Mouse (Mus musculus): ENCODE data around the gene Gm49661. TPM values are rescaled to one million over a fixed set of nuclear protein-coding genes. Genes with fewer than 3 reads are reported as not detected.
A peak's percentile ranks its signal among the peaks of the same experiment; 100 is the strongest.

The Gm49661 gene
- polyA plus RNA-seq, 1 experiment from 2014 or later = not detected

DNA sequence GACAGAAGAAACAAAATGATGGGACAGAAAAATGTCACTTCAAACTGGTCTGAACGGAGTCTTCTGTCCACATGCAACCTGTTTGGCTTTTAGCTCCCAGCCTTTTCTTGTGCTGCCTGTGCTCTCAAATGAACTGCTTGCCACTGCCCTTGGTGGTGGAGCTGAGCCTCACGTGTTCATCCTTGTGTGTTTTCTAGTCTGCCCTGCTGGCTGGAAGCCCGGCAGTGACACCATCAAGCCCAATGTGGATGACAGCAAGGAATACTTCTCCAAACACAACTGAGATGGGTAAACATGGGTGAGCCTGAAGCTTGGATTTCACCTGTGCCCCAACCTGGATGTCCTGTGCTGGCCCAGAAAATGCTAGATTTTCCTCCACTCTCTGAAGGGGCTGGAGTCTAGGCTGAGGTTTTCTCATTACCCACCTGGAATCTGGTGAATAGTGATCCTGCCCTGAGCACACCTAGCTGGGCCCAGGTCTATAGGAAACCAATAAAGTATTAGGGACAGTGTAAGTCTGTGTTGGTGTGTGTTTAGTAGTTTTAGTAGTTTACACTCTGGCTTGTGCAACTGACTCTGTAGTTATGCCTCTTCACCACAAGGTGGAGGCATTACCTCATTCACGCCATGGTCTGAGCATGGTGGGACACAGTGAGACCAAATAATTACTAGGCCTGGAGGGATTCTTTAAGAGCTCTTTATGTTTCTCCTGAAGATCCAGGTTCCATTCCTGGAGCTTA, 4.7 kb upstream of the Gm49661 start:
- H3K9ac ChIP-seq = no peak overlapping the region
- no peak overlapping the region for H3K4me3 ChIP-seq
- ATAC-seq (ENCODE audit: low FRiP score) = no peak
- no peak overlapping the region for H3K27ac ChIP-seq
- 67% methylated on average over 4 of the region's 4 CpGs for WGBS
- H3K36me3 ChIP-seq = peaks cover 35% of the 10 kb centered on the region
- H3K4me1 ChIP-seq = peaks cover 51% of the 10 kb centered on the region
- H3K4me2 ChIP-seq (replicated peaks) = no peak overlapping the region
- H3K27me3 ChIP-seq = peaks cover 22% of the 10 kb centered on the region
- no peaks in the 10 kb centered on the region for H3K9me3 ChIP-seq (replicated peaks)

DNA sequence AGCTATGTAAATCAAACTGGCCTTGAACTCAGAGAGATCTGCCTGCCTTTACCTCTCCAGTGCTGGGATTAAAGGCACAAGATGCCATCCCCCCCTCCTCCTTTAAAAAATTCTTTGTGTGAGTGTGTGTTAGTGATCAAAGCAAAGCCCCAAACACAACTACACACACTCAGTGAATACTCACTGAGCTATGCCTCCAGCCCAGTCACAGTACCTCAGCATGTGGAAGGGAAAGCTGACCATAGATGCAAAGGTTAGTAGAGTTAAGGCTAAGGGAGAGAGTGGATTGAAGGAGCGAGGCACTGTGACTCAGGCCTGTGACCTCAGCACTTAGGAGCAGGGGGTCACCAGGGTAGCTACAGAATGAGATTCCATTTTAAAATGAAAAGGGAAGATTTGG, 3.8 kb upstream of the Gm49661 start:
- WGBS = 91% methylated on average over 1 of the region's 1 CpGs
- H3K4me3 ChIP-seq = no peak overlapping the region
- no peak overlapping the region for H3K27ac ChIP-seq
- H3K4me1 ChIP-seq = peaks cover 47% of the 10 kb centered on the region
- H3K9ac ChIP-seq = no peak overlapping the region
- H3K27me3 ChIP-seq = peaks cover 13% of the 10 kb centered on the region
- H3K9me3 ChIP-seq (replicated peaks) = no peaks in the 10 kb centered on the region
- no peak for ATAC-seq (ENCODE audit: low FRiP score)
- H3K36me3 ChIP-seq = peaks cover 35% of the 10 kb centered on the region
- H3K4me2 ChIP-seq (replicated peaks) = no peak overlapping the region

DNA sequence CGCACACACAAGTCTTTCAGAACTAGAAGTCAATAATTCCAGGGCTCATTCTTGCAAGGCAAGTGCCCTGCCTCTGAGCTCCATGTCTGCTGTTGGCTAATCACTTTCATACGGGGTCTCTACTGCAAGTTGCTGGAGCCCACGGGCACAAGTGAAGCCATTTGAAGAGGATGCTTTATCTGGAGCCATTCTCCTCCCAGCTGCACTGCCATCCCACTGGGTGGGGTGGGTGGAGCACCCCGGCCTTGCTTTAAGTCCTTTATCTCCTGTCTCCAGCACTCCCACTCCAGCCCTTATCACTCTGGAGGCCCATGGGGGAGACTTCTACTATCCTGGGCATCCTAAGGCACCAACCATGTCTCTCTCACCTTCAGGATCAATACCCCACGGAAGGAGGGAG, 1.7 kb upstream of the Gm49661 start:
- WGBS = 73% methylated on average over 5 of the region's 5 CpGs
- peak overlapping the region; percentile 78 for H3K4me3 ChIP-seq
- ATAC-seq (ENCODE audit: low FRiP score) = no peak
- no peaks in the 10 kb centered on the region for H3K9me3 ChIP-seq (replicated peaks)
- H3K4me2 ChIP-seq (replicated peaks) = peak overlapping the region; percentile 91
- H3K27ac ChIP-seq = 0 out of 2 replicates have a peak overlapping the region, but pooled peaks have one; percentile 80
- peak overlapping the region; percentile 91 for H3K9ac ChIP-seq
- H3K4me1 ChIP-seq = peaks cover 37% of the 10 kb centered on the region
- H3K27me3 ChIP-seq = no peaks in the 10 kb centered on the region
- H3K36me3 ChIP-seq = peaks cover 35% of the 10 kb centered on the region

DNA sequence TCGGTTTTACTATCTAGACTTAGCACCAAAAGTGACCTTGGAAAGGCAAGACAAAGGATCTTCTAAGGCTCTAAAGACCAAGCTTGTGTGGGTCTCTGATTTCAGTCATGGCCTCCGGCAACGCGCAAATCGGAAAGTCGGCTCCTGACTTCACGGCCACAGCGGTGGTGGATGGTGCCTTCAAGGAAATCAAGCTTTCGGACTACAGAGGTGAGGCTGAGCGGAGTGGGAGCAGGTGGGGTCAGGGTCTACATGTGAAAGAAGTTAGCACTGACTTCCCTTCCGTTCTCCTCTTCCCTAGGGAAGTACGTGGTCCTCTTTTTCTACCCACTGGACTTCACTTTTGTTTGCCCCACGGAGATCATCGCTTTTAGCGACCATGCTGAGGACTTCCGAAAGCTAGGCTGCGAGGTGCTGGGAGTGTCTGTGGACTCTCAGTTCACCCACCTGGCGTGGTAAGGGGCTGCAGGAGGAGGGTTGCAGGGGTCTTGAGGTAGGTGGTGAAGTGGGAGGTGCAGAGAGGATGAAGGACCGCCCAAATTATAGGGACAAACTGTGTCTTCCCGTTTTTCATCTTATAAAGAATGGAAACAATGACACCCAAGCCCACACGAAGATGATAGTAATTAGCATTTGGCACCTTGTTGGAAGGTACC, 1.0 kb upstream of the Gm49661 start:
- H3K27ac ChIP-seq = peak overlapping the region; percentile 80
- no peaks in the 10 kb centered on the region for H3K27me3 ChIP-seq
- WGBS = 10% methylated on average over 21 of the region's 21 CpGs
- ATAC-seq (ENCODE audit: low FRiP score) = no peak
- peak overlapping the region; percentile 78 for H3K4me3 ChIP-seq
- H3K9ac ChIP-seq = peak overlapping the region; percentile 91
- no peaks in the 10 kb centered on the region for H3K9me3 ChIP-seq (replicated peaks)
- H3K4me1 ChIP-seq = peaks cover 36% of the 10 kb centered on the region
- peak overlapping the region; percentile 91 for H3K4me2 ChIP-seq (replicated peaks)
- peaks cover 35% of the 10 kb centered on the region for H3K36me3 ChIP-seq

DNA sequence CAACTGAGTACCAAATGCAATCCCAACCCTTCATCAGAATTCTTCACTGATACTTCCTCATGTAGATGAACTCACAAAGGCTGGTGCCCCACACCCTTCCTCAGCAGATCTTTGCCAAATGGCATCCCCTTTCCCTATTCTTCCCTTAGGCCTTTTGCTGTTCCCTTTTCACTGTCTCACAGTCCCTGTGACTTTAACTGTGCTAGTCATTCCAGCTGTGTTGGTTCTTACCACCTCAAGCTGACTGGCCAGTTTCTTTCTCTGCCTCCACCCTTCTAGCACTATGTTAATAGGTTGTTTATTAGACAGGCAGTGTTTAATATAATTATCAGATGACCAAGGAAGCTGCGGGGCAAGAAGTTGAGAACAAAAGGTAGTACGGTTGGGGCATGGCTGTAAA, 583 bp downstream of the Gm49661 start:
- peaks cover 29% of the 10 kb centered on the region for H3K36me3 ChIP-seq
- H3K27me3 ChIP-seq = no peaks in the 10 kb centered on the region
- no peak for ATAC-seq (ENCODE audit: low FRiP score)
- peak overlapping the region; percentile 91 for H3K4me2 ChIP-seq (replicated peaks)
- H3K4me3 ChIP-seq = peak overlapping the region; percentile 78
- 23% methylated on average over 2 of the region's 2 CpGs for WGBS
- H3K9ac ChIP-seq = peak overlapping the region; percentile 91
- no peaks in the 10 kb centered on the region for H3K9me3 ChIP-seq (replicated peaks)
- H3K27ac ChIP-seq = peak overlapping the region; percentile 80; the same call in 1 of the 2 replicates
- peaks cover 41% of the 10 kb centered on the region for H3K4me1 ChIP-seq

DNA sequence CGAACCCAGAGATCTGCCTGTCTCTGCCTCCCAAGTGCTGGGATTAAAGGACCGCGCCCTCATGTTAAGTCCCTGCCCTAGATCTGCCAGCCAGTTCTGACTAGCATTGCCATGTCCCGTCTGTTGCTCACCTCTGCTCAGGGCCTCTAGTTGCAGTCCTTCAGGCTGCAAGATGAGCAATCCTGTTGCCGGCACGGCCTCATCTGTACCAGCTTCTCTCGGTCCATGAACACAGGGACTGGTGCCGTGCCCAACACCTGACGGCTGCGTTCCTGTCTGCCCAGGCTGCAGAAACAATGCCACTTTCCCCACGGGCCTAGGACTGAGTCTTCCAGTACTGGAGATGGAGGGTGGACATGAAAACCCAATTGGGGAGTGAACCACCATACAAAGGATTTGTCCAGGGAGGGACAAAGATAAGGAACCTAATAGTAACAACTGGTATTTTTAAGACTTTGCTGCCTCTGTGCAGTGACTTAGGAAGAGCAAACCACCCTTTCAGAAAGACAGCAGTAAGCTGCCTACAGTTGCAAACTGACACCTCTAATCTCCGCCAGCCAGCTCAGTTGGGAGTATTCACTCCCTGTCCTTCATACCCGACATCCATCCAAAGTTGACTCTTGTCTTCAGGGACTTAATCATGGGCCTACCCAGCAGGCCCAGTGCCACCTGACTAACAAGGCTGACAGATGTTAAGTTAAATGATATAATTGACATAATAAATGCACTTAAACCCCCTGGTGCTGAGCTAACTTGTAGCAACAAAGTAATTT, 1.5 kb downstream of the Gm49661 start:
- peaks cover 41% of the 10 kb centered on the region for H3K4me1 ChIP-seq
- no peak overlapping the region for H3K9ac ChIP-seq
- no peak overlapping the region for H3K4me2 ChIP-seq (replicated peaks)
- H3K27me3 ChIP-seq = no peaks in the 10 kb centered on the region
- WGBS = 88% methylated on average over 13 of the region's 13 CpGs
- no peak overlapping the region for H3K27ac ChIP-seq
- peaks cover 19% of the 10 kb centered on the region for H3K36me3 ChIP-seq
- no peak overlapping the region for H3K4me3 ChIP-seq
- no peak for ATAC-seq (ENCODE audit: low FRiP score)
- H3K9me3 ChIP-seq (replicated peaks) = no peaks in the 10 kb centered on the region

DNA sequence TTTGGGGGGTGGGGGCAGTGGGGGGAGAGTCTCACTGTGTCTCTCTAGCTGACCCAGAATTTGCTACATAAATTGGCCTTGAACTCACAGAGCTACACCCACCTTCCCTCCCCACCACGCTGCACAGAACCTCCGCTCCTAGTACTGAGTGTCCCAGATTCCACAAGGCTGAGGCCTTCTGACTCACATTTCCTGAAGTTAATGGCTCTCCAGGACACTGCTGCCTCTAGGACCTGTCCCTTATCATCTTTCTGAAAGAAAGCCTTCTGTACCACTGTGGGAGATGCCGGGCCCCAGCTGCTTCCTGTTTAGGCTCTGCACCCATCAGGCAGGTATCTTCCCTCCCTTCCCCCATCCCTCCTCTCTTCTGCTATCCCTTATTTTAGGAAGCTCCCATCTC, 2.6 kb downstream of the Gm49661 start:
- peaks cover 39% of the 10 kb centered on the region for H3K4me1 ChIP-seq
- H3K9ac ChIP-seq = no peak overlapping the region
- peak overlapping the region; percentile 63; the same call in 1 of the 2 replicates for H3K4me3 ChIP-seq
- no peak for ATAC-seq (ENCODE audit: low FRiP score)
- H3K36me3 ChIP-seq = peaks cover 8% of the 10 kb centered on the region
- peak overlapping the region; percentile 86; the same call in 1 of the 2 replicates for H3K4me2 ChIP-seq (replicated peaks)
- H3K27ac ChIP-seq = no peak overlapping the region
- 51% methylated on average over 3 of the region's 3 CpGs for whole genome bisulfite sequencing
- no peaks in the 10 kb centered on the region for H3K27me3 ChIP-seq
- H3K9me3 ChIP-seq (replicated peaks) = no peaks in the 10 kb centered on the region

DNA sequence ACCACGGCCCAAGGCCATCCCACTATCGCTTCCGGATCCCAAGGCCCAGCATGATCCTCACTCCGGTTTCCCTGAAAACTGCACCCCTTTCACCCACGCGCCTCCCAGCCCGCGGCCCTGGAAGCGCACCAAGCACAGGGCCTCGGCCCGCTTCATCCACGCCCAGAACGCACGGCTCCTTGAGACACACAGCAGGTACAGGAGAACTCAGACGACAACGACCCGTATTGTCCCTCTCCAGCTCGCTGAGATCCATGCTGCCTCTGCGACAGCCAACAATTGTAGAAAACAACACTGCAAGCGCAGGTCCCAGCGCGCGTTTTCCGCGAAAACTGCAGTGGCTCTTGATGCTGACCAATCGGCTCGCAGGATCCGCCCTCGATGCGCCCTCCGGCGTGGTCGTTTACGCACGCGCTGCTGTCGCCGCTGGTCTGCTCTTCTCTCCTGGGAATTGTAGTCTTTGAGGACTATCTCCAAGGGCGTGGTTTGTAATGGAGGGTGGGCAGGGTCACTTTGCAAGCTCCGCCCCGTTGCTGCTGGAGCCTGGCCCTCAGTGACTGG, 3.4 kb downstream of the Gm49661 start:
- peak; percentile 75 for ATAC-seq (ENCODE audit: low FRiP score)
- Histone ChIP-seq H3K4me1 (peaks cover 31% of the 10 kb centered on the region), H3K27ac (peak overlapping the region; percentile 57; the same call in 1 of the 2 replicates), H3K36me3 (peaks cover under 1% of the 10 kb centered on the region; the same call in 1 of the 2 replicates), H3K27me3 (no peaks in the 10 kb centered on the region), H3K4me3 (peak overlapping the region; percentile 63), H3K9me3 (replicated peaks) (no peaks in the 10 kb centered on the region), H3K9ac (peak overlapping the region; percentile 66), H3K4me2 (replicated peaks) (peak overlapping the region; percentile 86)
- WGBS = under 1% methylated on average over 41 of the region's 41 CpGs

DNA sequence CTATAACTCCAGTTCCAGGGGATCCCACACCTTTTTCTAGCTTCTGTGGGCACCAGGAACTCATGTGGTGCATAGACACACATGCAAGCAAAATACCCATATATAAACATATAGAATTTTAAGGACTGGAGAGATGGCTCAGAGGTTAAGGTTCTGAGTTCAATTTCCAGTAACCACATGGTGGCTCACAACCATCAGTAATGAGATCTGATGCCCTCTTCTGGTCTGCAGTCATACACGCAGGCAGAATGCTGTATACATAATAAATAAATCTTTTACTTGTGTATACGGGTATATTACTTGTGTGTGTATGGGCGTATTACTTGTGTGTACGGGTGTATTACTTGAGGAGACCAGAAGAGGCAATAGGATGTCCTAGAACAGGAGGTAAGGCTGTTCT, 5.3 kb downstream of the Gm49661 start:
- Histone ChIP-seq H3K4me2 (replicated peaks) (no peak overlapping the region), H3K36me3 (peaks cover 7% of the 10 kb centered on the region), H3K27ac (no peak overlapping the region), H3K9ac (no peak overlapping the region), H3K4me1 (peaks cover 26% of the 10 kb centered on the region), H3K9me3 (replicated peaks) (no peaks in the 10 kb centered on the region), H3K27me3 (no peaks in the 10 kb centered on the region), H3K4me3 (no peak overlapping the region)
- no peak for ATAC-seq (ENCODE audit: low FRiP score)
- 94% methylated on average over 4 of the region's 4 CpGs for WGBS

DNA sequence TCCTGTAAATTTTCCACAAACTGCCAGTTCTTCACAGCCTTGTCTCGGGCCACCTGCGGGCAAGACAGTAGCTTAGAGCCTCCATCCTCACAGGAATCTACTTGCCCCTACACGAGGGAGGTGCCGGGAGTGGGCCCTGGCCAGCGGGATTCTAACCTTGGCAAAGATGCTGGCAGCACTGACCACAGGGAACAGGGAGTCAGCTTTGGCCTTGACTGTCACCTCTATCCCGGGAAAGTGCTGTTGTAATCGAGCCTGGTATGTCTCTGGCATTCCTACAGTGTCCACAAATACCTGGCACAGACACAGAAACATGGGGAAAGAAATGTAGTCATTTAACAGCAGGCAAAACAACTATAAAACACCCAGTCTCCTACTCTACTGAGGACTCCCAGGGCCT, 9.4 kb downstream of the Gm49661 start:
- Histone ChIP-seq H3K4me3 (no peak overlapping the region), H3K9ac (no peak overlapping the region), H3K9me3 (replicated peaks) (no peaks in the 10 kb centered on the region), H3K27me3 (no peaks in the 10 kb centered on the region), H3K36me3 (peaks cover 22% of the 10 kb centered on the region), H3K27ac (no peak overlapping the region), H3K4me2 (replicated peaks) (no peak overlapping the region), H3K4me1 (peaks cover under 1% of the 10 kb centered on the region)
- no peak for ATAC-seq (ENCODE audit: low FRiP score)
- WGBS = 97% methylated on average over 7 of the region's 7 CpGs

DNA sequence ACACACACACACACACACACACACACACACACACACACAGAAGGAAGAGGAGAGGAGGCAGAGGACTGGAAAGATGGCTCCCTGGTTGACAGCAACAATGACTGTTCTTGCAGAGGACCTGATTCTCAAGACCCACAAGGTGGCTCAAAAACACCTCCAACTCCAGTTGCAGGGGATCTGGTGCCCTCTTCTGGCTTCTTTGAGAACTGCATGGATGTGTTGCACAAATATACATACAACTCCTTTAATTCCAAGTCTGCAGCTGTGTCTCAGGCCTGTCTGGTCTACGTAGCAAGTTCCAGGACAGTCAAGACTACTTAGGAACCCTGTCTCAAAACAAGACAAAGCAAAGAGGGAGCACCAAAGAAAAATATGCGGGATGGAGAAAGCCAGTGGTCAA, 12.5 kb downstream of the Gm49661 start:
- H3K4me3 ChIP-seq = no peak overlapping the region
- 45% methylated on average over 2 of the region's 2 CpGs for WGBS
- peaks cover 13% of the 10 kb centered on the region for H3K27me3 ChIP-seq
- H3K4me2 ChIP-seq (replicated peaks) = no peak overlapping the region
- no peaks in the 10 kb centered on the region for H3K4me1 ChIP-seq
- no peak overlapping the region for H3K9ac ChIP-seq
- no peak for ATAC-seq (ENCODE audit: low FRiP score)
- H3K27ac ChIP-seq = no peak overlapping the region
- peaks cover 22% of the 10 kb centered on the region for H3K36me3 ChIP-seq
- no peaks in the 10 kb centered on the region for H3K9me3 ChIP-seq (replicated peaks)

All from hindbrain, embryonic 12.5 days (tissue).